7 mouse cellular contexts compared by ENCODE assay signal in the genomic region with DNA sequence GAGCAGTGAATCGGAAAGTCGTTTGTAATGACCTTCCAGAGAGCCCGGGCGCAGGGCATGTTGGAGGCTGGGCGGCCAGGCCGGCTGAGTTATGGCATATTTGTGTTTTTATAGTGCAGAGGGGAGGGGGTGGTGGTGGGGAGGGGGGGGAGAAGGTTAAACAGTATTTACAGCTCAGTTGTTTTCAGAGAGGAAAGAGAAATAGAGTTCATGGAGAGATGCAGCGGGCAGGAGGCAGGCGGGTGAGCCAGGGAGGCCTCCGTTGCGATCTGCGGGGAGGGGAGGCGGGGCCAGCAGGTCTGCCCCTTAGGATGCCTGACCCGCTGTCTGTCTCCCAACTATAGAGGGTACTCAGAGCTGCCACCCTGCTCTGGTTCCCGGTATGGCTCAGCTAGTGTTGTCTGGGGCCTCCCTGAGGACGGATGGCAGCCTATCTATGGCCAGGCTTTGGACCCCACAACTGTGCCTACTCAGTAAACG.
DNase-seq lines count a peak whose midpoint lies in the region; ATAC-seq and TF ChIP-seq lines count a peak whose summit lies in the region.

No protein-coding gene starts in this region.

- no peak for TF ChIP-seq POLR2A in testis, adult 2 months (IDR thresholded peaks at IDR 0.05; ENCODE audit: control insufficient read depth, low read depth, low read length)
- no peak for TF ChIP-seq POLR2A in limb, embryonic 14.5 days (IDR thresholded peaks at IDR 0.05; ENCODE audit: borderline replicate concordance, extremely low read depth, insufficient read depth, insufficient read length)
- TF ChIP-seq POLR2A in cerebellum, adult 2 months (IDR thresholded peaks at IDR 0.05; ENCODE audit: borderline replicate concordance, insufficient read depth, low read length) = no peak

- H3K9me3 ChIP-seq in hindbrain, embryonic 15.5 days = no peaks in the 10 kb centered on the region
- H3K9me3 ChIP-seq in limb, embryonic 14.5 days (ENCODE audit: control insufficient read depth, low read length) = no peaks in the 10 kb centered on the region

- peak overlapping the region; percentile 31 for H3K4me2 ChIP-seq in hindbrain, embryonic 15.5 days
- H3K4me2 ChIP-seq in limb, embryonic 14.5 days (replicated peaks; ENCODE audit: low read depth, low read length, severe bottlenecking) = peak overlapping the region; percentile 32

- no peak for TF ChIP-seq CTCF in testis, adult 2 months (IDR thresholded peaks at IDR 0.05; ENCODE audit: control insufficient read depth, insufficient read depth, insufficient replicate concordance, low read depth, low read length)
- no peak for TF ChIP-seq CTCF in cerebellum, adult 2 months (IDR thresholded peaks at IDR 0.05; ENCODE audit: borderline replicate concordance, insufficient read depth, low read depth, low read length)

- DNase-seq in testis, postnatal 14 days (ENCODE audit: low spot score) = no peak
- DNase-seq in limb, embryonic 14.5 days (ENCODE audit: low spot score) = no peak
- no peak for DNase-seq in gastrocnemius, adult 8-10 months (ENCODE audit: low spot score in 2 of 2)
- DNase-seq in cerebellum, adult 2 months = no peak

- no peaks in the 10 kb centered on the region for H3K27me3 ChIP-seq in testis, adult 2 months (ENCODE audit: control insufficient read depth, insufficient read depth, low read length)
- H3K27me3 ChIP-seq in hindbrain, embryonic 15.5 days = peaks cover 9% of the 10 kb centered on the region
- H3K27me3 ChIP-seq in limb, embryonic 14.5 days (ENCODE audit: control insufficient read depth, insufficient read depth, low read length) = peaks cover 43% of the 10 kb centered on the region
- H3K27me3 ChIP-seq in cerebellum, adult 2 months (ENCODE audit: control insufficient read depth, insufficient read depth, low read length) = peaks cover 1% of the 10 kb centered on the region; the same call in 1 of the 2 replicates

- peak overlapping the region; percentile 7; the same call in 1 of the 2 replicates for H3K9ac ChIP-seq in hindbrain, embryonic 15.5 days
- H3K9ac ChIP-seq in limb, embryonic 14.5 days (ENCODE audit: low read depth, low read length, severe bottlenecking) = no peak overlapping the region

- peak overlapping the region; percentile 27 for H3K4me3 ChIP-seq in testis, adult 2 months (ENCODE audit: control insufficient read depth, low read depth, low read length)
- no peak overlapping the region for H3K4me3 ChIP-seq in hindbrain, embryonic 15.5 days
- peak overlapping the region; percentile 19 for H3K4me3 ChIP-seq in limb, embryonic 14.5 days (replicated peaks; ENCODE audit: low read length)
- no peak overlapping the region for H3K4me3 ChIP-seq in cerebellum, adult 2 months (replicated peaks; ENCODE audit: insufficient read depth, low read depth, low read length)

- H3K4me1 ChIP-seq in testis, adult 2 months (ENCODE audit: control insufficient read depth, insufficient read depth, low read length) = peaks cover 4% of the 10 kb centered on the region
- peaks cover 96% of the 10 kb centered on the region for H3K4me1 ChIP-seq in hindbrain, embryonic 15.5 days (replicated peaks)
- peaks cover 36% of the 10 kb centered on the region for H3K4me1 ChIP-seq in limb, embryonic 14.5 days (ENCODE audit: control insufficient read depth, insufficient read depth, low read length)
- peaks cover 5% of the 10 kb centered on the region; the same call in 1 of the 2 replicates for H3K4me1 ChIP-seq in cerebellum, adult 2 months (ENCODE audit: control insufficient read depth, insufficient read depth, low read length)

- no peak overlapping the region for H3K27ac ChIP-seq in testis, adult 2 months (ENCODE audit: control insufficient read depth, insufficient read depth, low read depth, low read length)
- H3K27ac ChIP-seq in hindbrain, embryonic 15.5 days (replicated peaks) = peak overlapping the region; percentile 51; the same call in 1 of the 2 replicates
- no peak overlapping the region for H3K27ac ChIP-seq in limb, embryonic 14.5 days (replicated peaks; ENCODE audit: low read depth, low read length)
- no peak overlapping the region for H3K27ac ChIP-seq in cerebellum, adult 2 months (ENCODE audit: insufficient read depth, low read length)

- WGBS in hindbrain, embryonic 15.5 days = 8% methylated on average over 16 of the region's 16 CpGs
- WGBS in limb, embryonic 14.5 days = 7% methylated on average over 16 of the region's 16 CpGs
- WGBS in cerebellum, adult 2 months = 57% methylated on average over 16 of the region's 16 CpGs

- peak; percentile 35; the same call in 1 of the 2 replicates for ATAC-seq in hindbrain, embryonic 15.5 days (ENCODE audit: low FRiP score, low read depth)
- no peak for ATAC-seq in limb, embryonic 14.5 days (ENCODE audit: low FRiP score, low read depth)
- ATAC-seq in erythroblast, adult 5-6 weeks (replicated peaks; ENCODE audit: low FRiP score, poor library complexity, severe bottlenecking) = no peak

- H3K36me3 ChIP-seq in testis, adult 2 months (ENCODE audit: control insufficient read depth, insufficient read depth, low read length) = no peaks in the 10 kb centered on the region
- no peaks in the 10 kb centered on the region for H3K36me3 ChIP-seq in hindbrain, embryonic 15.5 days
- H3K36me3 ChIP-seq in limb, embryonic 14.5 days (ENCODE audit: control insufficient read depth, insufficient read depth, low read length) = no peaks in the 10 kb centered on the region

Comparison
In these comparisons a context has a peak if more than half of its experiments do, and no peak if none do; other contexts are left out.
1. H3K4me3 ChIP-seq: peak in testis, adult 2 months (single experiment) and limb, embryonic 14.5 days (single experiment); none in hindbrain, embryonic 15.5 days (single experiment) and cerebellum, adult 2 months (single experiment).